Mouse (Mus musculus) midbrain, embryonic 16.5 days (tissue): ENCODE data around the gene Gm973. TPM values are rescaled to one million over a fixed set of nuclear protein-coding genes. Genes with fewer than 3 reads are reported as not detected.

Experiments
- ATAC-seq: fragments of 200-750 bp; cut with Nextera tagmentation; 2 replicates; pipeline ENCODE4 v1.8.0; 2017; ENCODE audit warnings: moderate TSS enrichment
- H3K27ac ChIP-seq: fragments of 300-500 bp; sonication (generic); 2 replicates; pipeline ENCODE4 v1.5.1; 2014; ENCODE audit warnings: mild to moderate bottlenecking, low read length, mixed read lengths
- H3K27me3 ChIP-seq: fragments of 300-500 bp; sonication (generic); 2 replicates; pipeline ENCODE4 v1.6.1; 2014; ENCODE audit warnings: low read depth, low read length, mixed read lengths; ENCODE audit not compliant: control insufficient read depth, insufficient read depth
- H3K36me3 ChIP-seq: fragments of 300-500 bp; sonication (generic); 2 replicates; pipeline ENCODE4 v1.6.1; 2014; ENCODE audit warnings: mild to moderate bottlenecking, low read length, moderate library complexity, mixed read lengths; ENCODE audit not compliant: control insufficient read depth, insufficient read depth
- H3K4me1 ChIP-seq: fragments of 300-500 bp; sonication (generic); 2 replicates; pipeline ENCODE4 v1.6.1; 2014; ENCODE audit warnings: mild to moderate bottlenecking, low read length, mixed read lengths; ENCODE audit not compliant: control insufficient read depth, insufficient read depth
- H3K4me2 ChIP-seq: fragments of 300-500 bp; sonication (generic); 2 replicates; pipeline ENCODE4 v1.6.1; 2014; ENCODE audit warnings: mild to moderate bottlenecking, low read length, mixed read lengths
- H3K4me3 ChIP-seq: fragments of 300-500 bp; sonication (generic); 2 replicates; pipeline ENCODE4 v1.5.1; 2014; ENCODE audit warnings: low read depth, mild to moderate bottlenecking, low read length, moderate library complexity, mixed read lengths
- H3K9ac ChIP-seq: fragments of 300-500 bp; sonication (generic); 2 replicates; pipeline ENCODE4 v1.6.1; 2014; ENCODE audit warnings: low read depth, low read length, mixed read lengths
- H3K9me3 ChIP-seq: fragments of 300-500 bp; sonication (generic); replicated peaks from 2 replicates; pipeline ENCODE4 v1.6.1; 2014; ENCODE audit warnings: mild to moderate bottlenecking, low read length, mixed read lengths; ENCODE audit not compliant: control insufficient read depth, poor library complexity, severe bottlenecking
- WGBS: fragments of 180-500 bp; shearing (Covaris S2); extraction: QIAGEN DNeasy Blood & Tissue Kit; methylation state at CpG from one replicate; pipeline ENCODE4 v1.1.7; 2014; 5-methylcytosine and 5-hydroxymethylcytosine counted together
- polyA plus RNA-seq: library from polyadenylated mRNA; unstranded; fragments of >200 nt; fragmentation: Nextera tagmentation; extraction: Ambion mirVana; gene quantifications from 2 replicates; pipeline ENCODE4 v1.2.1, GENCODE M21; 2015

The Gm973 gene
- polyA plus RNA-seq, 1 experiment from 2014 or later: 14.1 TPM

DNA sequence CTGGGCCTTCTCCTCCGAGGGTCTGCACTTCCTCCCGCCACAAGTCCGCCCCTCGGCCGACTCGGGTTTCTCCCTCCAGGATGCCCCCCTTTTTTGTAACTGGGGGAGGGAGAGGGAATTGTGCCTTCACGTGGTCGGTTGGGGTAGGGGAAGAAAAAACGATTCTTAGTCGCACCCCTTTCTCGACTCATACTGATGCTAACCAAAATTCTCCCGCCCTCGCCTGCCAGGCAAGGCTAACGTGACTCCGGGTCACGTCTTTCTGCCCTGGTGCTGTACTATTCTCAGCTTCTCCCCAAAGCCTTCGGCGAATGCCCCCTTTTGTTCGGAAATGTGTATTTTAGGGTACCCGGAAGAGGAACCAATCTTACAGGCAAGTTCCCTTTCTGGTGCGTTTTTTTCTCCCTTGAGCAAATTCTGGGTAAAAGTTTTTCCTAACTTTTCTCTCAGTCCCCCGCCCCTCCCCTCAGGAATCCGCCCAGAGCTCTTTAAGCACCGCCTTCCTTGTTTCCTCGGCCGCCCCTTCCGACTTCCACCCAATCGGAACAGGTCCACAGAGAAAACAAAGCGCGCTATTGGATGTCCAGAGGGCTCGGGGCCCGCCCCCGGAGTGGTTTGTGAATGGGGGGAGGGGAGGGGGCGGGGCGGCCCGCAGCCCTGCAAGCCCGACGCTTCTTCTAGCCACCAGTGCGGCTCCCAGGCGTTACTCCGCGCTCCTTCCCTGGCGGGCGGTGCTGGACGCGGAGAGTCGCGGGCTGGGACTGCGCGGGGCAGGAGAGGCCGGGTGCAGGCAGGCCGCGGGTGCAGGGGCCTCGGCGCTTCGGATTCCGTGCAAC lies 34.4 kb upstream of the Gm973 start:
- peak overlapping the region; percentile 96 for H3K4me2 ChIP-seq
- peak overlapping the region; percentile 52 for H3K4me3 ChIP-seq
- WGBS: 0% methylated on average over 49 of the region's 57 CpGs
- H3K27ac ChIP-seq: peak overlapping the region; percentile 30
- peak; percentile 91 for ATAC-seq
- H3K36me3 ChIP-seq: no peaks in the 10 kb centered on the region
- peaks cover 3% of the 10 kb centered on the region for H3K27me3 ChIP-seq
- peak overlapping the region; percentile 60 for H3K9ac ChIP-seq
- H3K4me1 ChIP-seq: peaks cover 22% of the 10 kb centered on the region
- no peaks in the 10 kb centered on the region for H3K9me3 ChIP-seq

DNA sequence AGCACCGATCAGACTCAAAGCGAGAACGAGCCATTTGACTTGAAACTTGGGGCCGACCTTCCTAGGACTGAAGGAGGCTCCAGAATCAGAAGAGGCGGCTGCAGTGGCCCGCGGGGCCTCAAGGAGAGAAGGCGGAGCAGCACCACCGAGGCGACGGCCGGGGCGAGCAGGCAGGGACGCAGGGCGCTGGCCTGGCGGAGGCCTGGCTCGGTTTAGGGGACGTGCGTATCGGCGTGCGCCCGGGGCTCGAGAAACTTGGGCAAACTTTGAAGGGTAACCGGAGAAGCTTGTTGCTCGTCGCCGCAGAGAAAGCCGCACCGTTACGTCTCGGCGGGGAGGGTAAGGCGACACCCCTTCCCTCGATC lies 33.8 kb upstream of the Gm973 start, which contains the start of gene Fzd7:
TSS of gene Fzd7 (plus strand) at position 94 of the 365 bp plus-strand sequence.
- H3K9me3 ChIP-seq: no peaks in the 10 kb centered on the region
- 0% methylated on average over 35 of the region's 35 CpGs for WGBS
- peak within 1 kb of the TSS; percentile 52 for H3K4me3 ChIP-seq
- no peaks in the 10 kb centered on the region for H3K36me3 ChIP-seq
- H3K27ac ChIP-seq: peak within 1 kb of the TSS; percentile 30
- peak within 1 kb of the TSS; percentile 96 for H3K4me2 ChIP-seq
- H3K9ac ChIP-seq: peak within 1 kb of the TSS; percentile 60
- peaks cover 24% of the 10 kb centered on the region for H3K4me1 ChIP-seq
- peak; percentile 13; the same call in 1 of the 2 replicates for ATAC-seq
- H3K27me3 ChIP-seq: peaks cover 3% of the 10 kb centered on the region

- no peaks in the 10 kb centered on the region for H3K9me3 ChIP-seq
- H3K4me1 ChIP-seq: peaks cover 26% of the 10 kb centered on the region
- H3K9ac ChIP-seq: peak overlapping the region; percentile 60
- peak; percentile 36; the same call in 1 of the 2 replicates for ATAC-seq
- peaks cover 3% of the 10 kb centered on the region for H3K27me3 ChIP-seq
- under 1% methylated on average over 75 of the region's 88 CpGs for WGBS
- H3K36me3 ChIP-seq: no peaks in the 10 kb centered on the region
- H3K4me2 ChIP-seq: peak overlapping the region; percentile 96
- H3K4me3 ChIP-seq: peak overlapping the region; percentile 52
- 0 out of 2 replicates have a peak overlapping the region, but pooled peaks have one; percentile 23 for H3K27ac ChIP-seq
Observed at GRCm38 (mm10) chr1:59482696-59483520, 33.2 kb upstream of the Gm973 start.

DNA sequence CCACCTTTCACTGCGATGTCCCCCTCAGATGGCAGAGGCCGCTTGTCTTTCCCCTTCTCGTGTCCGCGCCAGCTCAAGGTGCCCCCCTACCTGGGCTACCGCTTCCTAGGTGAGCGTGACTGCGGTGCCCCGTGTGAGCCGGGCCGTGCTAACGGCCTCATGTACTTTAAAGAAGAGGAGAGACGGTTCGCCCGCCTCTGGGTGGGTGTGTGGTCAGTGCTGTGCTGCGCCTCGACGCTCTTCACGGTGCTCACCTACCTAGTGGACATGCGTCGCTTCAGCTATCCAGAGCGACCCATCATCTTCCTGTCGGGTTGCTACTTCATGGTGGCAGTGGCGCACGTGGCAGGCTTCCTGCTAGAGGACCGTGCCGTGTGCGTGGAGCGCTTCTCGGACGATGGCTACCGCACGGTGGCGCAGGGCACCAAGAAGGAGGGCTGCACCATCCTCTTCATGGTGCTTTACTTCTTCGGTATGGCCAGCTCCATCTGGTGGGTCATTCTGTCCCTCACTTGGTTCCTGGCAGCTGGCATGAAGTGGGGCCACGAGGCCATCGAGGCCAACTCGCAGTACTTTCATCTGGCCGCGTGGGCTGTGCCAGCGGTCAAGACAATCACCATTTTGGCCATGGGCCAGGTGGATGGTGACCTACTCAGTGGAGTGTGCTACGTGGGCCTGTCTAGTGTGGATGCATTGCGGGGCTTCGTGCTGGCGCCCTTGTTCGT lies 32.4 kb upstream of the Gm973 start:
- no peaks in the 10 kb centered on the region for H3K9me3 ChIP-seq
- H3K4me3 ChIP-seq: peak overlapping the region; percentile 52
- H3K27ac ChIP-seq: no peak overlapping the region; the same call in 1 of the 2 replicates
- H3K4me1 ChIP-seq: peaks cover 30% of the 10 kb centered on the region
- H3K9ac ChIP-seq: peak overlapping the region; percentile 60
- WGBS: under 1% methylated on average over 46 of the region's 46 CpGs
- no peaks in the 10 kb centered on the region for H3K36me3 ChIP-seq
- peaks cover 3% of the 10 kb centered on the region for H3K27me3 ChIP-seq
- ATAC-seq: peak; percentile 69
- peak overlapping the region; percentile 96 for H3K4me2 ChIP-seq

DNA sequence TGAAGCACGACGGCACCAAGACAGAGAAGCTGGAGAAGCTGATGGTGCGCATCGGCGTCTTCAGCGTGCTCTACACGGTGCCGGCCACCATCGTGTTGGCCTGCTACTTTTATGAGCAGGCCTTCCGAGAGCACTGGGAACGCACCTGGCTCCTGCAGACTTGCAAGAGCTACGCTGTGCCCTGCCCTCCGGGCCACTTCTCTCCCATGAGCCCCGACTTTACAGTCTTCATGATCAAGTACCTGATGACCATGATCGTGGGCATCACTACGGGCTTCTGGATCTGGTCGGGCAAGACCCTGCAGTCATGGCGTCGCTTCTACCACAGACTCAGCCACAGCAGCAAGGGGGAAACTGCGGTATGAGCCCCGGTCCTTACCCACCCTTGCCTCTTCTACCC lies 31.8 kb upstream of the Gm973 start:
- peak overlapping the region; percentile 31; the same call in 1 of the 2 replicates for H3K27ac ChIP-seq
- 7% methylated on average over 21 of the region's 21 CpGs for whole genome bisulfite sequencing
- peaks cover 30% of the 10 kb centered on the region for H3K4me1 ChIP-seq

DNA sequence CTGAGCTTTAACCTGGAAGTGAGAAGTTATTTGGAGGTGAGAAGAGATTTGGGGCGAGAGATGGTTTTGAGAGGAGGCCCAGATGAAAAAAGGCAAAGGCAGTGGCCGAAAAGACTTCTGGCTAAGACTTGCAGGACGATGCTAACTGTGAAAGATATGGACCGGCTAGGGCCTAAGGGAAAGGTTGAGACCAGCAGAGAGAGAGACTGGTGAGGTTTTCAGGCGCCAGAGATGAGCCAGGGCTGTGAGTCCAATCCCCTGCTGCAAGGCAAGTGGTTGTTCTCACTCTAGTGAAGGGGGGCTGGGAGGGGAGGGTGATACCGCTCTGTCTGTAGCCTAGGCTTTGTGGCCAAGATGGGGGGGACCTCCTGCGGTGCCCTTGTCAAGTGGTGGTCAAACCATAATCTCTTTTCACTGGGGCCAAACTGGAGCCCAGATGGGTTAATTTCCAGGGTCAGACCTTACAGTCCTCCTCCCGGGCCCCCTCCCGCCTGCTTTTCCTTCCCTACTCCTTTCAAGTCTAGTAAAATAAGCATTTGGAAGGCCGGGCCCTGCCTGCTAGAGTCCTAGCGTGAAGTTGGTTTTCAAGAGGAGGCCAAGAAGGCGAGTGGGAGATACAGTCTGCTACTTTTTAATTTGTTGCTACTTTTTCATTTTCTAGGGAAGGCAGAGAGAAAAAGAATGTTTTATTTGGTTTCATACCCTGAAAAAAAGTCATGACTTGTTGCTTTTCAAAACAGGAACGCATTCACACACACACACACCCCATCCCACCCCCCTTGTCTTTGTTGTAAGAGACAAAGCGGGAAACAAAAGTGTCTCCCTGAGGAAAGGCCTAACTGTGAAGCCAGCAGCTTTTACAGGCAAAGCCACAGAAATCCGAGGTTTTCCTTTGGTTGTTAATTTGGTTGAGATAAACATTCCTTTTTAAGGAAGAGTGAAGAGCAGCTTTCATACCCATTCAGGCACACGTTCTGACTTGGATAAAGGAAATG lies 31.0 kb upstream of the Gm973 start:
- H3K4me3 ChIP-seq: peak overlapping the region; percentile 52
- WGBS: 11% methylated on average over 16 of the region's 16 CpGs
- ATAC-seq: no peak
- peak overlapping the region; percentile 31; the same call in 1 of the 2 replicates for H3K27ac ChIP-seq
- H3K9ac ChIP-seq: peak overlapping the region; percentile 32; the same call in 1 of the 2 replicates
- peaks cover 30% of the 10 kb centered on the region for H3K4me1 ChIP-seq
- no peaks in the 10 kb centered on the region for H3K36me3 ChIP-seq
- H3K27me3 ChIP-seq: peaks cover 3% of the 10 kb centered on the region
- H3K4me2 ChIP-seq: peak overlapping the region; percentile 96
- H3K9me3 ChIP-seq: no peaks in the 10 kb centered on the region

More for the DNA sequence above, 31.8 kb upstream of the Gm973 start:
- Histone ChIP-seq H3K9me3 (no peaks in the 10 kb centered on the region), H3K27me3 (peaks cover 3% of the 10 kb centered on the region), H3K36me3 (no peaks in the 10 kb centered on the region), H3K9ac (peak overlapping the region; percentile 32; the same call in 1 of the 2 replicates), H3K4me2 (peak overlapping the region; percentile 96), H3K4me3 (peak overlapping the region; percentile 52)
- no peak for ATAC-seq

DNA sequence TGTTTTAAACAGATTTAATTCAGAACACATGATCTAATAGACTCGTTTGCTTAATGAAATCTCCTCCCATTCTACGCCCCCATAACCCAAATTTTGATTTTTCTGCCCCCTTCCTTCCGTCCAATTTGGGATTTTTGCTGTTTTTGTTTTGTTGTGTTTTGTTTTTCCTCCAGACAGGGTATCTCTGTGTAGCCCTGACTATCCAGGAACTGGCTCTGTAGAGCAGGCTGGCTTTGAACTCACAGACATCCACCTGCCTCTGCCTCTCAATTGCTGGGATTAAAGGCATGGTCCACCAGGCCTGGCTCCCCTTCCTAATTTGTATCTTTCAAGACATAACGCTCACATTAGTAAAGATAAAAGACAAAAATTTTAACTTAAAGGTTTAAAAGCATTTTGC lies 30.3 kb upstream of the Gm973 start:
- H3K4me2 ChIP-seq: peak overlapping the region; percentile 96

More for the DNA sequence above, 30.3 kb upstream of the Gm973 start:
- Histone ChIP-seq H3K27ac (0 out of 2 replicates have a peak overlapping the region, but pooled peaks have one; percentile 26), H3K4me3 (peak overlapping the region; percentile 52), H3K9me3 (no peaks in the 10 kb centered on the region), H3K9ac (no peak overlapping the region), H3K36me3 (no peaks in the 10 kb centered on the region), H3K4me1 (peaks cover 28% of the 10 kb centered on the region), H3K27me3 (peaks cover 3% of the 10 kb centered on the region)
- WGBS: 43% methylated on average over 4 of the region's 4 CpGs
- no peak for ATAC-seq
